Mouse (Mus musculus) induced T-regulatory cell, adult 2 months (primary cell): ENCODE results near the gene Tlr13.
"Not testable (repeated sequence)": the region's sequence is repeated elsewhere in the genome, so short reads cannot be mapped to it uniquely, and the experiment has no call there.

Experiments used
- DNase-seq: peaks from one replicate; pipeline ENCODE4 v3.0.0-alpha.2; 2012; ENCODE audit warnings: low read depth

Tlr13 gene

DNA sequence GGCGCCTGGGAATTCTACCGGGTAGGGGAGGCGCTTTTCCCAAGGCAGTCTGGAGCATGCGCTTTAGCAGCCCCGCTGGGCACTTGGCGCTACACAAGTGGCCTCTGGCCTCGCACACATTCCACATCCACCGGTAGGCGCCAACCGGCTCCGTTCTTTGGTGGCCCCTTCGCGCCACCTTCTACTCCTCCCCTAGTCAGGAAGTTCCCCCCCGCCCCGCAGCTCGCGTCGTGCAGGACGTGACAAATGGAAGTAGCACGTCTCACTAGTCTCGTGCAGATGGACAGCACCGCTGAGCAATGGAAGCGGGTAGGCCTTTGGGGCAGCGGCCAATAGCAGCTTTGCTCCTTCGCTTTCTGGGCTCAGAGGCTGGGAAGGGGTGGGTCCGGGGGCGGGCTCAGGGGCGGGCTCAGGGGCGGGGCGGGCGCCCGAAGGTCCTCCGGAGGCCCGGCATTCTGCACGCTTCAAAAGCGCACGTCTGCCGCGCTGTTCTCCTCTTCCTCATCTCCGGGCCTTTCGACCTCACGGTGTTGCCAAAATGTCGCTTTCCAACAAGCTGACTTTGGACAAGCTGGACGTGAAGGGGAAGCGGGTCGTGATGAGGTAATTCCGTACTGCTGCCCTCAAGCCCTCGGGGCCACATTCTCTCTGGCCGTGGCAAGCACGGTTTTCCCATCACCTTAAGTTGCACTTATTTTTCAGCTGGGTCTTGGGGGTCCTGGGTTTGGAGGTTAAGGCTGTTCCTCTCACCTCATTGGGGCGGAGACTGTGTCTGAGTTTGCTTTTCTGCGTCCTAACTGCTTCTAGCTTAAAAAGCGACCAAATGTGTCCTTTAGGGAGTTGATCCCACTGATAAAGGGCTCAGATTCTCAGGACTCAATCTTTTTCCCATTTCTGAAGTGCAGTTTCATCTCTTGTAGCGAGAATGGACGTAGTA, 44.0 kb downstream of the Tlr13 start, which contains the start of gene Pgk1:
Gene Pgk1, plus strand, starts transcription at position 388 of the 937 bp plus-strand sequence.
- DNase-seq: peak; percentile 93

DNA sequence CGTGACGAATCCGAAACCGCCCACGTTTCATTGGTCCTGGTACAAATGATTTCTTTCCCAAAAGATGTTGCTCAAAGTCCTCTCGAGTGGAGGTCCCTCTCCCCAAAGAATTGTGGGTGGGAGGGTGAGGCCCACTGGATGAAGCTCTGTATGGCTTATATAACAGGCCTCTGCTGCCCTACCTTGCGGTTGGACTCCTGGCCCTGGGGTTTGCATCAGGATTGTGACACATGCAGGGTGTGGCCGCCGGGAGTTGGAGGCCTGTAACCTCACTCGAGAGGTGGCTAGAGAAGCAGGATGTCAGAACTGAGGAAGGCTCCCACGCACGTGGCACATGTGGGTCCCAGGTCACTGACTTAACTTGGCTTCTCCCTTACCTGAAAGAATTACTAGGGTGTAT, 44.7 kb downstream of the Tlr13 start:
- peak; percentile 59 for DNase-seq

- DNase-seq: peak; percentile 49
These were observed 46.4 kb downstream of the Tlr13 start for GRCm38 (mm10) chrX:106189356-106189755.

DNA sequence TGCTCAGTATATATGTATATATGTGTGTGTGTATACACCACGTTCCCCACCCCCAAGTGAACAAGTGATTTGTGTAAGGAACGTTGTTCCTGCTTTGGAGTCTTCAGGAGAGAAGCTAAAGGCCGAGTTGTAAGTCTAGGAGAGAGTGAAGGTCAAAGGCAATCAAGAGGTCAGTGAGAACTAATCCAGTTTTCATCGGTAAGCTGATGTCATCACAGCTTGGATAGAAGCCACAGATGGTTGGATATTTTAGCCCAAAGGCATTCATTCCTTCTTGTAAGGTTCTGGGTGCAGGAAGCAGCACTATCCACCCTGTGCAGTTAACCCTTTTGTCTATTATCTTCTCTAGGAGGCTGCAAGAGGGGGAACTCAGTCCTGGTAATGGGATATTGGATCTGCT, 47.1 kb downstream of the Tlr13 start:
- no peak for DNase-seq

DNA sequence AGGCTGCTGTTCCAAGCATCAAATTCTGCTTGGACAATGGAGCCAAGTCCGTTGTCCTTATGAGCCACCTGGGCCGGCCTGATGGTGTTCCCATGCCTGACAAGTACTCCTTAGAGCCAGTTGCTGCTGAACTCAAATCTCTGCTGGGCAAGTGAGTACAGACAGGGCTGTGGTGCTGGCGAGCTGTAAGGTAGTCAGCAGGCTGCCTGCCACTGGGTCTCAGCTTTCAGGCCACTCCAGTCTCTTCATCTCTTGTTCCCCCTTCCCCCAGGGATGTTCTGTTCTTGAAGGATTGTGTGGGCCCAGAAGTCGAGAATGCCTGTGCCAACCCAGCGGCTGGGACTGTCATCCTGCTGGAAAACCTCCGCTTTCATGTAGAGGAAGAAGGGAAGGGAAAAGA, 51.4 kb downstream of the Tlr13 start:
- not testable (repeated sequence) for DNase-seq

- peak; percentile 55 for DNase-seq
These were observed 54.3 kb downstream of the Tlr13 start for GRCm38 (mm10) chrX:106197308-106197707.

DNA sequence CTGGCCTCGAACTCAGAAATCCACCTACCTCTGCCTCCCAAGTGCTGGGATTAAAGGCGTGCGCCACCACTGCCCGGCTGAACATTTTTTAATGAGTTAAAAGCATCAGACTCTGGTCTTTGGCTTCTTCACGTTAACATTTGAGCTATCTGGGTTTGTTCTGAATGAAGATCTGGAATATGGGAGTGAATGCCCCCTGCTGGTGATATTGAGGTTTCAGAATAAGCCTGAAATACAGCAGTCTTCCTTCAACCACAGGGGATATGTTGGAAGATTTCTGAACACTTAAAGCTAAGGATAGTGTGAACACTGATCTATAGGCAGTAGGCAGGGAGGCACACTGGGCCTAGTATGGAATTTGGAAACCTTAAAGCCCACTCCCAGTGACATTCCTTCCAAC, 55.9 kb downstream of the Tlr13 start:
- peak; percentile 42 for DNase-seq

DNA sequence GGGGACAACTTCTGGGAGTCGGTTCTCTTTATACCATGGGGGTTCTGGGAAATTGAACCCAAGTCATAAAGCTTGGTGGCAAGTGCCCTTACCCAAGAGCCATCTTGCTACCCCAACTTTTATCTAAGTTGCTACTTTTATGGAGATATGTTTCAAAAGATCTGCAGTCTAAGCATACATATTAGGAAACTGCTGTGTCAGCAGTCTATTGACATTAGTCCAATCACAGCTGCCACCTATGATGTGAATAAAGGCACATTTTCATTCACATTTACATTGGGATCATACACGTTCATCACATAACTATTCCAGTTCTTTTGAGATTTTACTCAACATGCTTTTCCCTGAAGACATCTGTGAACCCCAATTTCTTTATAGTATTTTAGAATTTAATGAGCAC, 66.1 kb downstream of the Tlr13 start:
- DNase-seq: no peak
